In the genomic region with DNA sequence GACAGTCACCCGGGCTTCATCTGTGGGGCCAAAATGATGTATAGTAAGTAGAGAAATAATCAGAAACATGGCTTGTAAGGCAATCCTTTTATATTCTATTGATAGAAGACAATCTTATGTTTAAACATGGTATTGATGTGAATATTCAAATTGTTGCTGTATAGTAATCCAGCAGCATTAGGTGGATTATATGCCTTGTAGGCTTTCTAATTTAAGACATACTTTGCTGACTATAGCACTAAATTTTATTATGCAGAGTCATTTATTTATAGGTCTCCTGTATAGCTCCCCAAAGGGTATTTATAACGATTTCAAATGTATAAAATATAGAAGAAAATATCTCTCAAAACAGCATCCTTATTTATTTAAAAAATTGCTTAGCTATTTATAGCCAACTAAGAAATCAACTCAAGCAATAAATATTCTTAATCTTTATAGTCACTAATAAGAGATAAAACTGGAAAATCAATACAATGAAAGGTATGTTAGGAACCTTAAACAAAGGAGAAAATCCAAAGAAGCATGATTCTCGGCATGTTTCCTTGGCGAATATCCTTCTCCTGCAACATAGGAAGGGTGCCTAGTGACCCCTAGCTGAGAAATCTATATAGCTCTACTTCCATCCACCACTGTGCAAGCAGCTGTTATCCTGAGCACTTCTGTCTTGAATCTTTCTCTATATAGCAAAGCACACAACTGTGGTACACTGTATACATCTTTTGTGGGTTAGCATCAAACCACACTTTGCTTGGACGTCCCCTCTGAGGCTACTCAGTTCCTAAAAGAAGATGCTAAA, we compare ENCODE assay signal across 12 mouse cellular contexts.
DNase-seq lines count a peak whose midpoint lies in the region; ATAC-seq and TF ChIP-seq lines count a peak whose summit lies in the region.
"Had no signal": no experiment of that assay in that cellular context is flagged by ENCODE, and none has a peak within 500 bp of the region (broad histone marks: within the 10 kb centered on the region; RNA-seq: fewer than 3 reads in every experiment).

No protein-coding gene starts in this region.

- H3K27me3 ChIP-seq in hindbrain, embryonic 11.5 days (ENCODE audit: control insufficient read depth, insufficient read depth, low read length): no peaks in the 10 kb centered on the region
- peaks cover 7% of the 10 kb centered on the region for H3K27me3 ChIP-seq in hindbrain, embryonic 10.5 days (ENCODE audit: insufficient read depth, poor library complexity, severe bottlenecking)
- no peaks in the 10 kb centered on the region for H3K27me3 ChIP-seq in Patski
- no peaks in the 10 kb centered on the region for H3K27me3 ChIP-seq in forebrain, embryonic 12.5 days
- peaks cover 7% of the 10 kb centered on the region for H3K27me3 ChIP-seq in midbrain, embryonic 12.5 days
- no peaks in the 10 kb centered on the region for H3K27me3 ChIP-seq in kidney, adult 2 months (replicated peaks; ENCODE audit: control insufficient read depth, insufficient read depth, low read length)
- H3K27me3 ChIP-seq: limb, embryonic 15.5 days; megakaryocyte, embryonic 14.5 days had no signal

- CTCF ChIA-PET in Patski (lab: Charles Lee): interaction anchor here (0.8 to 1.7 kb wide), 2 partner anchors 363 to 394 kb away, joined by 3 to 4 read pairs; no protein-coding TSS in a partner anchor

- no peak for TF ChIP-seq POLR2A in kidney, adult 2 months (IDR thresholded peaks at IDR 0.05; ENCODE audit: low read depth, low read length)

- H3K4me3 ChIP-seq in hindbrain, embryonic 11.5 days (ENCODE audit: low read depth, low read length): no peak overlapping the region
- no peak overlapping the region for H3K4me3 ChIP-seq in hindbrain, embryonic 10.5 days
- H3K4me3 ChIP-seq in forebrain, embryonic 12.5 days (replicated peaks): no peak overlapping the region
- no peak overlapping the region for H3K4me3 ChIP-seq in midbrain, embryonic 12.5 days
- no peak overlapping the region for H3K4me3 ChIP-seq in kidney, adult 2 months (ENCODE audit: insufficient read depth, low read depth, low read length)
- H3K4me3 ChIP-seq: heart, embryonic 10.5 days; limb, embryonic 15.5 days; megakaryocyte, embryonic 14.5 days had no signal

- no peaks in the 10 kb centered on the region for H3K4me1 ChIP-seq in hindbrain, embryonic 11.5 days (replicated peaks; ENCODE audit: control insufficient read depth, insufficient read depth, low read length)
- 0 out of 2 replicates have a peak, but pooled peaks cover 4% of the 10 kb centered on the region for H3K4me1 ChIP-seq in hindbrain, embryonic 10.5 days (replicated peaks)
- H3K4me1 ChIP-seq in forebrain, embryonic 12.5 days: no peaks in the 10 kb centered on the region
- no peaks in the 10 kb centered on the region for H3K4me1 ChIP-seq in midbrain, embryonic 12.5 days
- H3K4me1 ChIP-seq in kidney, adult 2 months (ENCODE audit: control insufficient read depth, insufficient read depth, low read length): no peaks in the 10 kb centered on the region
- H3K4me1 ChIP-seq: heart, embryonic 10.5 days; limb, embryonic 15.5 days; megakaryocyte, embryonic 14.5 days had no signal

- H3K9me3 ChIP-seq in hindbrain, embryonic 11.5 days (ENCODE audit: control insufficient read depth, low read length): no peaks in the 10 kb centered on the region
- no peaks in the 10 kb centered on the region for H3K9me3 ChIP-seq in hindbrain, embryonic 10.5 days
- no peaks in the 10 kb centered on the region for H3K9me3 ChIP-seq in forebrain, embryonic 12.5 days
- no peaks in the 10 kb centered on the region for H3K9me3 ChIP-seq in midbrain, embryonic 12.5 days
- H3K9me3 ChIP-seq: heart, embryonic 10.5 days; limb, embryonic 15.5 days; megakaryocyte, embryonic 14.5 days had no signal

- TF ChIP-seq CTCF in Patski (IDR thresholded peaks at IDR 0.05): peak; percentile 43
- TF ChIP-seq CTCF in kidney, adult 2 months (conservative IDR thresholded peaks at IDR 0.05; ENCODE audit: insufficient read depth, insufficient read length, low read depth, low read length): no peak

- no peaks in the 10 kb centered on the region for H3K36me3 ChIP-seq in hindbrain, embryonic 11.5 days (ENCODE audit: control insufficient read depth, insufficient read depth, low read length)
- H3K36me3 ChIP-seq in hindbrain, embryonic 10.5 days: no peaks in the 10 kb centered on the region
- H3K36me3 ChIP-seq in forebrain, embryonic 12.5 days (replicated peaks): no peaks in the 10 kb centered on the region
- H3K36me3 ChIP-seq in midbrain, embryonic 12.5 days: no peaks in the 10 kb centered on the region
- no peaks in the 10 kb centered on the region for H3K36me3 ChIP-seq in kidney, adult 2 months (ENCODE audit: control insufficient read depth, insufficient read depth, low read length)
- H3K36me3 ChIP-seq: heart, embryonic 10.5 days; limb, embryonic 15.5 days had no signal

- peak; percentile 33 for DNase-seq in hindbrain, embryonic 11.5 days (ENCODE audit: low spot score)
- DNase-seq in hindbrain, embryonic 10.5 days (ENCODE audit: low spot score): no peak
- no peak for DNase-seq in Patski (ENCODE audit: low read depth, low spot score)
- no peak for DNase-seq in layer of hippocampus, postnatal 25 days (ENCODE audit: extremely low spot score in 1 of 2, low spot score in 1 of 2)
- no peak for DNase-seq in kidney, adult 2 months
- DNase-seq: thymus, postnatal 14 days had no signal

- no peak overlapping the region for H3K27ac ChIP-seq in hindbrain, embryonic 11.5 days (ENCODE audit: low read depth, low read length)
- no peak overlapping the region for H3K27ac ChIP-seq in hindbrain, embryonic 10.5 days
- no peak overlapping the region for H3K27ac ChIP-seq in forebrain, embryonic 12.5 days
- no peak overlapping the region for H3K27ac ChIP-seq in midbrain, embryonic 12.5 days (replicated peaks)
- H3K27ac ChIP-seq in kidney, adult 2 months (ENCODE audit: insufficient read depth, low read depth, low read length): no peak overlapping the region
- H3K27ac ChIP-seq: heart, embryonic 10.5 days; limb, embryonic 15.5 days had no signal

- in situ Hi-C loops in Patski (cut with MboI; ENCODE audit: low pct_unique_long_range_greater_than_20kb): no loop called here

- 55% methylated on average over 5 of the region's 5 CpGs for WGBS in hindbrain, embryonic 11.5 days
- 56% methylated on average over 5 of the region's 5 CpGs for WGBS in hindbrain, embryonic 10.5 days
- WGBS in forebrain, embryonic 12.5 days: 31% methylated on average over 5 of the region's 5 CpGs
- WGBS in midbrain, embryonic 12.5 days: 39% methylated on average over 5 of the region's 5 CpGs
- WGBS in kidney, adult 2 months: 44% methylated on average over 5 of the region's 5 CpGs

- no peak overlapping the region for H3K9ac ChIP-seq in hindbrain, embryonic 11.5 days (ENCODE audit: low read depth, low read length)
- H3K9ac ChIP-seq in forebrain, embryonic 12.5 days: no peak overlapping the region
- H3K9ac ChIP-seq in midbrain, embryonic 12.5 days (replicated peaks): no peak overlapping the region
- H3K9ac ChIP-seq: limb, embryonic 15.5 days had no signal

- no peak overlapping the region for H3K4me2 ChIP-seq in hindbrain, embryonic 11.5 days (replicated peaks; ENCODE audit: low read depth, low read length)
- no peak overlapping the region for H3K4me2 ChIP-seq in forebrain, embryonic 12.5 days
- H3K4me2 ChIP-seq in midbrain, embryonic 12.5 days (replicated peaks): no peak overlapping the region
- H3K4me2 ChIP-seq: limb, embryonic 15.5 days had no signal

- ATAC-seq in hindbrain, embryonic 11.5 days (ENCODE audit: low FRiP score): peak; percentile 84
- ATAC-seq in Patski: no peak
- ATAC-seq in forebrain, embryonic 12.5 days (ENCODE audit: low FRiP score): peak; percentile 86
- ATAC-seq in midbrain, embryonic 12.5 days (ENCODE audit: low FRiP score, low read depth): peak; percentile 87
- ATAC-seq in CD4-positive, CD25-positive, alpha-beta regulatory T cell, adult 4 months: no peak

- POLR2A ChIA-PET in Patski (lab: Charles Lee): no interaction called here

Comparison
In these comparisons a context has a peak if more than half of its experiments do, and no peak if none do; other contexts are left out.
1. ATAC-seq: peak in hindbrain, embryonic 11.5 days (single experiment), forebrain, embryonic 12.5 days (single experiment) and midbrain, embryonic 12.5 days (single experiment); none in Patski (single experiment) and CD4-positive, CD25-positive, alpha-beta regulatory T cell, adult 4 months (single experiment).